Mouse (Mus musculus): ENCODE results near the gene Gpx5. TPM values are rescaled to one million over a fixed set of nuclear protein-coding genes. Genes with fewer than 3 reads are reported as not detected.
"Not testable (repeated sequence)": the region's sequence is repeated elsewhere in the genome, so short reads cannot be mapped to it uniquely, and the experiment has no call there.

The Gpx5 gene
- polyA plus RNA-seq, 1 experiment from 2014 or later = not detected

- H3K27ac ChIP-seq = no peak overlapping the region
- no peak overlapping the region for H3K9ac ChIP-seq
- peaks cover 21% of the 10 kb centered on the region for H3K4me1 ChIP-seq (replicated peaks)
- H3K4me2 ChIP-seq = peak overlapping the region; percentile 39
- H3K27me3 ChIP-seq = peaks cover 7% of the 10 kb centered on the region; the same call in 1 of the 2 replicates
- ATAC-seq (ENCODE audit: low read depth) = peak; percentile 79
- H3K9me3 ChIP-seq (replicated peaks) = no peaks in the 10 kb centered on the region
- peak; percentile 55 for DNase-seq
- no peak overlapping the region; the same call in 1 of the 2 replicates for H3K4me3 ChIP-seq (replicated peaks)
- H3K36me3 ChIP-seq = no peaks in the 10 kb centered on the region
- 5% methylated on average over 4 of the region's 4 CpGs for WGBS (ENCODE audit: insufficient replicate concordance)
Measured at GRCm38 (mm10) chr13:21249022-21249421, 43.5 kb downstream of the Gpx5 start.

GRCm38 (mm10) chr13:21246276-21246675, 46.3 kb downstream of the Gpx5 start:
- Histone ChIP-seq H3K27ac (no peak overlapping the region), H3K9me3 (replicated peaks) (no peaks in the 10 kb centered on the region), H3K27me3 (peaks cover 10% of the 10 kb centered on the region; the same call in 1 of the 2 replicates), H3K9ac (no peak overlapping the region), H3K4me3 (replicated peaks) (no peak overlapping the region), H3K4me1 (replicated peaks) (peaks cover 28% of the 10 kb centered on the region), H3K4me2 (no peak overlapping the region), H3K36me3 (no peaks in the 10 kb centered on the region)
- ATAC-seq (ENCODE audit: low read depth) = no peak
- 60% methylated on average over 2 of the region's 2 CpGs for WGBS (ENCODE audit: insufficient replicate concordance)
- no peak for DNase-seq

DNA sequence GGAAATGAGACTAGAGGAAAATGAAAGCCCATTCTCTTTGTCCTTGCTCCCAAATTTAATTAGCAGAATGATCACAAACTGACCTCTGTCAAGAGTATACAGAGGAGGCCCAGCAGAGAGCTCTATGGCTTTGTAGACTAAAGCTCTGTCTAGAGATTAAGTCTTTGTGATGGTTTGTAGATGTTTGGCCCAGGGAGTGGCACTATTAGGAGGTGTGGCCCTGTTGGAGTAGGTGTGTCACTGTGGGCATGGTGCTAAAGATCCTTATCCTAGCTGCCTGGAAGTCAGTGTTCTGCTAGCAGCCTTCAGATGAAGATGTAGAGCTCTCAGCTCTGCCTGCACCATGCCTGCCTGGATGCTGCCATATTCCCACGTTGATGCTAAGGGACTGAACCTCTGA, 47.6 kb downstream of the Gpx5 start:
- not testable (repeated sequence) for H3K4me2 ChIP-seq; DNase-seq; H3K9ac ChIP-seq; H3K9me3 ChIP-seq (replicated peaks); ATAC-seq (ENCODE audit: low read depth); H3K27me3 ChIP-seq; H3K27ac ChIP-seq; H3K4me3 ChIP-seq (replicated peaks); H3K36me3 ChIP-seq
- 26% methylated on average over 1 of the region's 1 CpGs for WGBS (ENCODE audit: insufficient replicate concordance)
- peaks cover 35% of the 10 kb centered on the region for H3K4me1 ChIP-seq (replicated peaks)

GRCm38 (mm10) chr13:21244089-21244488, 48.4 kb downstream of the Gpx5 start:
- peaks cover 10% of the 10 kb centered on the region; the same call in 1 of the 2 replicates for H3K27me3 ChIP-seq
- no peak for DNase-seq
- no peak overlapping the region for H3K4me3 ChIP-seq (replicated peaks)
- peak overlapping the region; percentile 69 for H3K4me2 ChIP-seq
- no peaks in the 10 kb centered on the region for H3K9me3 ChIP-seq (replicated peaks)
- no peak overlapping the region for H3K27ac ChIP-seq
- no peaks in the 10 kb centered on the region for H3K36me3 ChIP-seq
- ATAC-seq (ENCODE audit: low read depth) = no peak
- 58% methylated on average over 5 of the region's 5 CpGs for WGBS (ENCODE audit: insufficient replicate concordance)
- H3K9ac ChIP-seq = no peak overlapping the region; the same call in 1 of the 2 replicates
- peaks cover 31% of the 10 kb centered on the region for H3K4me1 ChIP-seq (replicated peaks)

GRCm38 (mm10) chr13:21243196-21243595, 49.3 kb downstream of the Gpx5 start:
- H3K27me3 ChIP-seq = peaks cover 10% of the 10 kb centered on the region; the same call in 1 of the 2 replicates
- DNase-seq = no peak
- peak overlapping the region; percentile 52 for H3K9ac ChIP-seq
- H3K4me1 ChIP-seq (replicated peaks) = peaks cover 31% of the 10 kb centered on the region
- ATAC-seq (ENCODE audit: low read depth) = no peak
- no peaks in the 10 kb centered on the region for H3K9me3 ChIP-seq (replicated peaks)
- H3K4me2 ChIP-seq = peak overlapping the region; percentile 69
- H3K36me3 ChIP-seq = no peaks in the 10 kb centered on the region
- no peak overlapping the region for H3K27ac ChIP-seq
- H3K4me3 ChIP-seq (replicated peaks) = peak overlapping the region; percentile 48
- 12% methylated on average over 13 of the region's 13 CpGs for WGBS (ENCODE audit: insufficient replicate concordance)

- Histone ChIP-seq H3K27me3 (peaks cover 10% of the 10 kb centered on the region; the same call in 1 of the 2 replicates), H3K27ac (no peak overlapping the region), H3K9me3 (replicated peaks) (no peaks in the 10 kb centered on the region), H3K4me2 (peak overlapping the region; percentile 69), H3K36me3 (no peaks in the 10 kb centered on the region), H3K4me1 (replicated peaks) (peaks cover 31% of the 10 kb centered on the region), H3K4me3 (replicated peaks) (peak overlapping the region; percentile 48), H3K9ac (peak overlapping the region; percentile 52)
- 5% methylated on average over 16 of the region's 16 CpGs for WGBS (ENCODE audit: insufficient replicate concordance)
- ATAC-seq (ENCODE audit: low read depth) (peak; percentile 70; the same call in 1 of the 2 replicates), DNase-seq (peak; percentile 52)
Measured at GRCm38 (mm10) chr13:21242408-21243125, 50.0 kb downstream of the Gpx5 start.

DNA sequence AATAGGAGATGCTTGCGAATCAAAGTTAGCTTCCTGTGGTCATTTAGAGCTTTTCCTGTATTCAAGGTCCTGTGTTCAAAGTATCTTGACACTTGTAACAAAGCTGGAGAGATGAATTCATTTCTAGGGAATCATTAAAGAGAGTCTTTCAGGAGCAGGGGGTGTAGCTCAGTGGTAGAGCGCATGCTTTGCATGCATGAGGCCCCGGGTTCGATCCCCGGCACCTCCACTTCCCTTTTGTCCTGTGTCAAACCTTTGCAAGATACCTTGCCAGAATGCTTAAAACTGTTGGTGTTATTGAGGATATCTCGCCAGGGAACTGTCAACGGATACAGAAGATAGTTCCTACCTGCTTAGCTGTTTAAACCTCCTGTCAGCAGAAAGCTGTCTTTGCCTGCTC, 51.7 kb downstream of the Gpx5 start:
- ATAC-seq (ENCODE audit: low read depth) = peak; percentile 86
- H3K4me1 ChIP-seq (replicated peaks) = peaks cover 31% of the 10 kb centered on the region
- peak overlapping the region; percentile 32 for H3K4me2 ChIP-seq
- no peak overlapping the region for H3K27ac ChIP-seq
- H3K9ac ChIP-seq = no peak overlapping the region
- 3% methylated on average over 7 of the region's 7 CpGs for WGBS (ENCODE audit: insufficient replicate concordance)
- no peak overlapping the region for H3K4me3 ChIP-seq (replicated peaks)
- no peaks in the 10 kb centered on the region for H3K36me3 ChIP-seq
- peaks cover 10% of the 10 kb centered on the region; the same call in 1 of the 2 replicates for H3K27me3 ChIP-seq
- no peaks in the 10 kb centered on the region for H3K9me3 ChIP-seq (replicated peaks)
- peak; percentile 72 for DNase-seq

DNA sequence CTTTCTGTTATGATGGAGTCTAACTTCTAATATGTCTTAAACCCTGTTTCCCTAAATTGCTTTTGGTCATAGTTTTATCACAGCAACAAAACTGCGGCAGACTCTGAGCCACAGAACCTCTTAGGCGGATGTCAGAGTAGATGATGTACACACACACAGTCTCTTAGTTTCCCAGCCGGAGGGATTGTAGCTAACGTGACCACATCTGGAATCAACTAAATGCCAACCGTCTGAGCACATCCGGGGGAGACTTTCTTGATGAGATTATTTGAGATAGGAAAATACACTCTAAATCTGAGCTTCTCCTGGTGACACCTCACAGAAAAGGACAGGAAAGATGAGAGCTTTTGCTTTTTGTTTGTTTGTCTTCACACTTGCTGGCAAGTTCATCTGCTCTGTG, 55.4 kb downstream of the Gpx5 start:
- Histone ChIP-seq H3K27ac (no peak overlapping the region), H3K4me2 (no peak overlapping the region), H3K27me3 (no peaks in the 10 kb centered on the region), H3K4me3 (replicated peaks) (no peak overlapping the region), H3K36me3 (no peaks in the 10 kb centered on the region), H3K9me3 (replicated peaks) (no peaks in the 10 kb centered on the region), H3K9ac (no peak overlapping the region), H3K4me1 (replicated peaks) (peaks cover 23% of the 10 kb centered on the region)
- no peak for ATAC-seq (ENCODE audit: low read depth)
- DNase-seq = no peak
- 65% methylated on average over 6 of the region's 6 CpGs for WGBS (ENCODE audit: insufficient replicate concordance)

- Histone ChIP-seq H3K36me3 (no peaks in the 10 kb centered on the region), H3K9me3 (replicated peaks) (no peaks in the 10 kb centered on the region), H3K9ac (no peak overlapping the region), H3K27ac (no peak overlapping the region), H3K4me3 (replicated peaks) (no peak overlapping the region), H3K4me1 (replicated peaks) (peaks cover 20% of the 10 kb centered on the region), H3K27me3 (no peaks in the 10 kb centered on the region), H3K4me2 (no peak overlapping the region)
- 53% methylated on average over 2 of the region's 2 CpGs for WGBS (ENCODE audit: insufficient replicate concordance)
- no peak for DNase-seq
- no peak for ATAC-seq (ENCODE audit: low read depth)
Measured at GRCm38 (mm10) chr13:21236714-21237113, 55.8 kb downstream of the Gpx5 start.

Other genes starting within 250 kb of the Gpx5 start
- not detected in 2 replicates for gene Olfr1370, start 217.8 kb downstream of the Gpx5 start, polyA plus RNA-seq (2015; fragmentation: Nextera tagmentation; extraction: Ambion mirVana)
- gene Olfr1369-ps1, start 181.2 kb downstream of the Gpx5 start, polyA plus RNA-seq (2015; fragmentation: Nextera tagmentation; extraction: Ambion mirVana) = 0.02 and 0.07 TPM in 2 replicates
- not detected in 2 replicates for gene Olfr263, start 163.1 kb downstream of the Gpx5 start, polyA plus RNA-seq (2015; fragmentation: Nextera tagmentation; extraction: Ambion mirVana)
- not detected in 2 replicates for gene Olfr1368, start 146.9 kb downstream of the Gpx5 start, polyA plus RNA-seq (2015; fragmentation: Nextera tagmentation; extraction: Ambion mirVana)
- gene Trim27, start 113.3 kb downstream of the Gpx5 start, polyA plus RNA-seq (2015; fragmentation: Nextera tagmentation; extraction: Ambion mirVana) = 81.4 and 82.3 TPM in 2 replicates
- not detected in 2 replicates for gene Gpx6, start 19.4 kb upstream of the Gpx5 start, polyA plus RNA-seq (2015; fragmentation: Nextera tagmentation; extraction: Ambion mirVana)
- gene Olfr1367, start 54.2 kb upstream of the Gpx5 start, polyA plus RNA-seq (2015; fragmentation: Nextera tagmentation; extraction: Ambion mirVana) = not detected in 2 replicates
- 4.4 and 5.0 TPM in 2 replicates for gene Zscan12, start 70.1 kb upstream of the Gpx5 start, polyA plus RNA-seq (2015; fragmentation: Nextera tagmentation; extraction: Ambion mirVana)
- gene Zkscan3, start 110.0 kb upstream of the Gpx5 start, polyA plus RNA-seq (2015; fragmentation: Nextera tagmentation; extraction: Ambion mirVana) = 30.1 and 33.6 TPM in 2 replicates
- gene Pgbd1, start 148.3 kb upstream of the Gpx5 start, polyA plus RNA-seq (2015; fragmentation: Nextera tagmentation; extraction: Ambion mirVana) = 1.6 and 1.7 TPM in 2 replicates
- gene Zscan26, start 161.0 kb upstream of the Gpx5 start, polyA plus RNA-seq (2015; fragmentation: Nextera tagmentation; extraction: Ambion mirVana) = 7.0 and 7.6 TPM in 2 replicates
- 0.86 and 0.92 TPM in 2 replicates for gene Nkapl, start 175.8 kb upstream of the Gpx5 start, polyA plus RNA-seq (2015; fragmentation: Nextera tagmentation; extraction: Ambion mirVana)
- gene Zkscan4, start 186.2 kb upstream of the Gpx5 start, polyA plus RNA-seq (2015; fragmentation: Nextera tagmentation; extraction: Ambion mirVana) = 0.33 and 0.38 TPM in 2 replicates
- gene Gm10065, start 186.7 kb upstream of the Gpx5 start, polyA plus RNA-seq (2015; fragmentation: Nextera tagmentation; extraction: Ambion mirVana) = not detected in 2 replicates
- 0.65 and 0.77 TPM in 2 replicates for gene AK157302, start 202.5 kb upstream of the Gpx5 start, polyA plus RNA-seq (2015; fragmentation: Nextera tagmentation; extraction: Ambion mirVana)
- gene Gm11273, start 208.7 kb upstream of the Gpx5 start, polyA plus RNA-seq (2015; fragmentation: Nextera tagmentation; extraction: Ambion mirVana) = 6.6 and 7.4 TPM in 2 replicates
- 1.1 and 1.2 TPM in 2 replicates for gene Zkscan8, start 238.4 kb upstream of the Gpx5 start, polyA plus RNA-seq (2015; fragmentation: Nextera tagmentation; extraction: Ambion mirVana)